Mouse (Mus musculus) liver, postnatal 0 days (tissue): Measurements from ENCODE around the gene Ltb. TPM values are rescaled to one million over a fixed set of nuclear protein-coding genes. Genes with fewer than 3 reads are reported as not detected.
A peak's percentile ranks its signal among the peaks of the same experiment; 100 is the strongest.

Experiments used
- ATAC-seq: fragments of 200-750 bp; cut with Nextera tagmentation; 2 replicates; pipeline ENCODE4 v1.8.0; 2017; ENCODE audit warnings: mild to moderate bottlenecking, moderate library complexity
- DNase-seq: peaks from one replicate; pipeline ENCODE4 v3.0.0-alpha.2; 2016
- H3K27ac ChIP-seq: fragments of 300-500 bp; sonication (generic); 2 replicates; pipeline ENCODE4 v1.5.1; 2014; ENCODE audit warnings: antibody characterized with exemption, moderate library complexity, mild to moderate bottlenecking, low read depth
- H3K27me3 ChIP-seq: fragments of 300-500 bp; sonication (generic); 2 replicates; pipeline ENCODE4 v1.6.1; 2014; ENCODE audit warnings: low read length, control low read depth, mixed read lengths; ENCODE audit not compliant: insufficient read depth
- H3K36me3 ChIP-seq: fragments of 300-500 bp; sonication (generic); replicated peaks from 2 replicates; pipeline ENCODE4 v1.6.1; 2014; ENCODE audit warnings: mild to moderate bottlenecking, control low read depth, low read length, moderate library complexity, mixed read lengths; ENCODE audit not compliant: insufficient read depth
- H3K4me1 ChIP-seq: fragments of 300-500 bp; sonication (generic); 2 replicates; pipeline ENCODE4 v1.6.1; 2014; ENCODE audit warnings: antibody characterized with exemption, mild to moderate bottlenecking, control low read depth; ENCODE audit not compliant: insufficient read depth
- H3K4me2 ChIP-seq: fragments of 300-500 bp; sonication (generic); 2 replicates; pipeline ENCODE4 v1.6.1; 2014; ENCODE audit warnings: low read depth, mild to moderate bottlenecking, low read length, moderate library complexity, mixed read lengths
- H3K4me3 ChIP-seq: fragments of 300-500 bp; sonication (generic); 2 replicates; pipeline ENCODE4 v1.5.1; 2014; ENCODE audit warnings: low read depth, low read length
- H3K9ac ChIP-seq: fragments of 300-500 bp; sonication (generic); replicated peaks from 2 replicates; pipeline ENCODE4 v1.6.1; 2014; ENCODE audit warnings: mild to moderate bottlenecking, moderate library complexity
- H3K9me3 ChIP-seq: fragments of 300-500 bp; sonication (generic); 2 replicates; pipeline ENCODE4 v1.6.1; 2016; ENCODE audit warnings: mild to moderate bottlenecking, control low read depth, low read length, mixed read lengths
- CTCF ChIP-seq: sonication (generic); IDR thresholded peaks from 2 replicates; pipeline ENCODE4 v1.5.1; 2016; ENCODE audit warnings: antibody characterized with exemption, low read depth
- EP300 ChIP-seq: IDR thresholded peaks from 2 replicates; pipeline ENCODE4 v1.6.1; 2016; ENCODE audit warnings: antibody characterized with exemption, low read depth, mild to moderate bottlenecking
- WGBS: fragments of 180-500 bp; shearing (Covaris S2); extraction: QIAGEN DNeasy Blood & Tissue Kit; methylation state at CpG from one replicate; pipeline ENCODE4 v1.1.7; 2014; ENCODE audit not compliant: insufficient replicate concordance; 5-methylcytosine and 5-hydroxymethylcytosine counted together
- polyA plus RNA-seq: library from polyadenylated mRNA; unstranded; fragments of >200 nt; fragmentation: Nextera tagmentation; extraction: Ambion mirVana; gene quantifications from 2 replicates; pipeline ENCODE4 v1.2.1, GENCODE M21; 2015

Gene Ltb
- polyA plus RNA-seq, 1 experiment from 2014 or later, result 5.3 TPM

- H3K36me3 ChIP-seq, result no peaks in the 10 kb centered on the region; the same call in 1 of the 2 replicates
- ATAC-seq (no peak), DNase-seq (no peak)
- no peaks in the 10 kb centered on the region for H3K9me3 ChIP-seq
- peaks cover 8% of the 10 kb centered on the region for H3K4me1 ChIP-seq
- peak overlapping the region; percentile 75 for H3K27ac ChIP-seq
- H3K9ac ChIP-seq, result peak overlapping the region; percentile 40
- 20% methylated on average over 11 of the region's 11 CpGs for WGBS
- H3K4me3 ChIP-seq, result peak overlapping the region; percentile 48
- TF ChIP-seq EP300, result no peak
- TF ChIP-seq CTCF, result no peak
- peak overlapping the region; percentile 62 for H3K4me2 ChIP-seq
- H3K27me3 ChIP-seq, result peaks cover 29% of the 10 kb centered on the region; the same call in 1 of the 2 replicates
These were observed 6.9 kb downstream of the Ltb start for GRCm38 (mm10) chr17:35201128-35201527.

- TF ChIP-seq EP300, result no peak
- no peak for TF ChIP-seq CTCF
- H3K27ac ChIP-seq, result peak within 1 kb of the TSS; percentile 75
These were observed 7.5 kb downstream of the Ltb start, which contains the start of gene Tnf for GRCm38 (mm10) chr17:35201787-35202186. Gene Tnf, minus strand, starts transcription at chr17:35202007.

GRCm38 (mm10) chr17:35202442-35202841 lies 8.2 kb downstream of the Ltb start:
- Histone ChIP-seq H3K9ac (no peak overlapping the region), H3K4me1 (peaks cover 8% of the 10 kb centered on the region), H3K4me3 (no peak overlapping the region), H3K36me3 (no peaks in the 10 kb centered on the region; the same call in 1 of the 2 replicates), H3K27ac (no peak overlapping the region), H3K27me3 (peaks cover 29% of the 10 kb centered on the region; the same call in 1 of the 2 replicates), H3K4me2 (peak overlapping the region; percentile 62), H3K9me3 (no peaks in the 10 kb centered on the region)
- DNase-seq (no peak), ATAC-seq (no peak)
- WGBS, result 60% methylated on average over 4 of the region's 4 CpGs
- TF ChIP-seq CTCF (no peak), EP300 (no peak)

More at GRCm38 (mm10) chr17:35201787-35202186, 7.5 kb downstream of the Ltb start, which contains the start of gene Tnf:
- Histone ChIP-seq H3K9me3 (no peaks in the 10 kb centered on the region), H3K4me1 (peaks cover 8% of the 10 kb centered on the region), H3K9ac (peak within 1 kb of the TSS; percentile 40), H3K27me3 (peaks cover 29% of the 10 kb centered on the region; the same call in 1 of the 2 replicates), H3K36me3 (no peaks in the 10 kb centered on the region; the same call in 1 of the 2 replicates), H3K4me3 (peak within 1 kb of the TSS; percentile 48), H3K4me2 (peak within 1 kb of the TSS; percentile 62)
- DNase-seq (peak; percentile 58), ATAC-seq (no peak)
- whole genome bisulfite sequencing, result 19% methylated on average over 13 of the region's 13 CpGs

- Histone ChIP-seq H3K4me1 (peaks cover 16% of the 10 kb centered on the region), H3K27ac (no peak within 1 kb of the TSS), H3K9ac (no peak within 1 kb of the TSS), H3K4me3 (no peak within 1 kb of the TSS), H3K4me2 (no peak within 1 kb of the TSS), H3K9me3 (no peaks in the 10 kb centered on the region), H3K36me3 (no peaks in the 10 kb centered on the region; the same call in 1 of the 2 replicates), H3K27me3 (peaks cover 29% of the 10 kb centered on the region; the same call in 1 of the 2 replicates)
- DNase-seq (no peak), ATAC-seq (no peak)
- no peak for TF ChIP-seq EP300
- no peak for TF ChIP-seq CTCF
- 34% methylated on average over 20 of the region's 20 CpGs for WGBS
These were observed 10.5 kb downstream of the Ltb start, which contains the start of gene Lta for GRCm38 (mm10) chr17:35204494-35205379. Gene Lta, minus strand, starts transcription at chr17:35205351.

- DNase-seq (no peak), ATAC-seq (no peak)
- Histone ChIP-seq H3K4me2 (no peak overlapping the region), H3K9me3 (no peaks in the 10 kb centered on the region), H3K36me3 (no peaks in the 10 kb centered on the region), H3K4me3 (no peak overlapping the region), H3K9ac (no peak overlapping the region), H3K27ac (no peak overlapping the region), H3K27me3 (peaks cover 25% of the 10 kb centered on the region; the same call in 1 of the 2 replicates), H3K4me1 (peaks cover 17% of the 10 kb centered on the region)
- TF ChIP-seq EP300 (no peak), CTCF (no peak)
- WGBS, result 55% methylated on average over 10 of the region's 10 CpGs
These were observed 11.1 kb downstream of the Ltb start for GRCm38 (mm10) chr17:35205380-35205769.
